Mouse (Mus musculus) embryonic facial prominence, embryonic 13.5 days (tissue): Measurements from ENCODE around the gene Jmjd1c. TPM values are rescaled to one million over a fixed set of nuclear protein-coding genes. Genes with fewer than 3 reads are reported as not detected.
A peak's percentile ranks its signal among the peaks of the same experiment; 100 is the strongest.

Experiments
- ATAC-seq: fragments of 200-750 bp; cut with Nextera tagmentation; 2 replicates; pipeline ENCODE4 v1.8.0; 2017; ENCODE audit warnings: low read depth; ENCODE audit not compliant: insufficient number of reproducible peaks, insufficient read depth, low FRiP score, low TSS enrichment
- H3K27ac ChIP-seq: fragments of 300-500 bp; sonication (generic); 2 replicates; pipeline ENCODE4 v1.5.1; 2015; ENCODE audit warnings: moderate library complexity, mild to moderate bottlenecking, inconsistent platforms
- H3K27me3 ChIP-seq: fragments of 300-500 bp; sonication (generic); 2 replicates; pipeline ENCODE4 v1.6.1; 2015; ENCODE audit warnings: mild to moderate bottlenecking, inconsistent platforms
- H3K36me3 ChIP-seq: fragments of 300-500 bp; sonication (generic); 2 replicates; pipeline ENCODE4 v1.6.1; 2015; ENCODE audit warnings: mild to moderate bottlenecking, inconsistent platforms
- H3K4me1 ChIP-seq: fragments of 300-500 bp; sonication (generic); 2 replicates; pipeline ENCODE4 v1.6.1; 2015; ENCODE audit warnings: inconsistent platforms
- H3K4me2 ChIP-seq: fragments of 300-500 bp; sonication (generic); 2 replicates; pipeline ENCODE4 v1.6.1; 2015; ENCODE audit warnings: moderate library complexity, mild to moderate bottlenecking, inconsistent platforms
- H3K4me3 ChIP-seq: fragments of 300-500 bp; sonication (generic); 2 replicates; pipeline ENCODE4 v1.5.1; 2015; ENCODE audit warnings: mild to moderate bottlenecking, inconsistent platforms
- H3K9ac ChIP-seq: fragments of 300-500 bp; sonication (generic); 2 replicates; pipeline ENCODE4 v1.6.1; 2015; ENCODE audit warnings: mild to moderate bottlenecking, inconsistent platforms
- H3K9me3 ChIP-seq: fragments of 300-500 bp; sonication (generic); 2 replicates; pipeline ENCODE4 v1.6.1; 2016; ENCODE audit warnings: inconsistent platforms
- WGBS: fragments of 180-500 bp; shearing (Covaris S2); methylation state at CpG from one replicate; pipeline ENCODE4 v1.1.7; 2015; ENCODE audit warnings: mixed read lengths; 5-methylcytosine and 5-hydroxymethylcytosine counted together
- polyA plus RNA-seq: library from polyadenylated mRNA; unstranded; fragments of >200 nt; fragmentation: Nextera tagmentation; extraction: Ambion mirVana; gene quantifications from 2 replicates; pipeline ENCODE4 v1.2.1, GENCODE M21; 2015

Gene Jmjd1c
- polyA plus RNA-seq, 1 experiment from 2014 or later: 50.7 TPM

GRCm38 (mm10) chr10:67096621-67097436, 904 bp downstream of the Jmjd1c start, which contains the start of gene Reep3:
Reep3 (minus strand) TSS chr10:67096945.
- Histone ChIP-seq H3K27ac (peak within 1 kb of the TSS; percentile 99), H3K36me3 (0 out of 2 replicates have a peak, but pooled peaks cover 4% of the 10 kb centered on the region), H3K4me2 (peak within 1 kb of the TSS; percentile 76), H3K4me3 (peak within 1 kb of the TSS; percentile 88), H3K9ac (peak within 1 kb of the TSS; percentile 99), H3K4me1 (peaks cover 37% of the 10 kb centered on the region), H3K27me3 (no peaks in the 10 kb centered on the region), H3K9me3 (no peaks in the 10 kb centered on the region)
- peak; percentile 57 for ATAC-seq
- WGBS: 1% methylated on average over 95 of the region's 97 CpGs

GRCm38 (mm10) chr10:67097437-67098150, 1.7 kb downstream of the Jmjd1c start:
- H3K9me3 ChIP-seq: no peaks in the 10 kb centered on the region
- WGBS: under 1% methylated on average over 15 of the region's 15 CpGs

GRCm38 (mm10) chr10:67098408-67099050, 2.6 kb downstream of the Jmjd1c start:
- 17% methylated on average over 7 of the region's 7 CpGs for WGBS
- no peaks in the 10 kb centered on the region for H3K27me3 ChIP-seq
- 0 out of 2 replicates have a peak, but pooled peaks cover 3% of the 10 kb centered on the region for H3K36me3 ChIP-seq
- H3K27ac ChIP-seq: no peak overlapping the region
- H3K4me1 ChIP-seq: peaks cover 54% of the 10 kb centered on the region
- H3K9me3 ChIP-seq: no peaks in the 10 kb centered on the region
- H3K4me3 ChIP-seq: peak overlapping the region; percentile 88
- peak overlapping the region; percentile 59 for H3K9ac ChIP-seq
- no peak for ATAC-seq
- peak overlapping the region; percentile 76 for H3K4me2 ChIP-seq

More at GRCm38 (mm10) chr10:67097437-67098150, 1.7 kb downstream of the Jmjd1c start:
- Histone ChIP-seq H3K4me3 (peak overlapping the region; percentile 88), H3K9ac (peak overlapping the region; percentile 99), H3K27me3 (no peaks in the 10 kb centered on the region), H3K4me1 (peaks cover 45% of the 10 kb centered on the region), H3K27ac (peak overlapping the region; percentile 99), H3K36me3 (0 out of 2 replicates have a peak, but pooled peaks cover 3% of the 10 kb centered on the region), H3K4me2 (peak overlapping the region; percentile 76)
- no peak for ATAC-seq

- Histone ChIP-seq H3K9ac (no peak overlapping the region), H3K4me1 (peaks cover 62% of the 10 kb centered on the region), H3K4me3 (no peak overlapping the region), H3K27me3 (no peaks in the 10 kb centered on the region), H3K36me3 (0 out of 2 replicates have a peak, but pooled peaks cover 3% of the 10 kb centered on the region), H3K4me2 (peak overlapping the region; percentile 76), H3K27ac (no peak overlapping the region), H3K9me3 (no peaks in the 10 kb centered on the region)
- WGBS: 39% methylated on average over 13 of the region's 13 CpGs
- ATAC-seq: no peak
Measured at GRCm38 (mm10) chr10:67099183-67099929, 3.4 kb downstream of the Jmjd1c start.

- Histone ChIP-seq H3K36me3 (0 out of 2 replicates have a peak, but pooled peaks cover 3% of the 10 kb centered on the region), H3K9me3 (no peaks in the 10 kb centered on the region), H3K27ac (no peak overlapping the region), H3K4me2 (no peak overlapping the region), H3K27me3 (no peaks in the 10 kb centered on the region), H3K4me3 (no peak overlapping the region), H3K9ac (no peak overlapping the region), H3K4me1 (peaks cover 70% of the 10 kb centered on the region)
- WGBS: 52% methylated on average over 7 of the region's 7 CpGs
- no peak for ATAC-seq
Measured at GRCm38 (mm10) chr10:67100011-67100661, 4.2 kb downstream of the Jmjd1c start.

GRCm38 (mm10) chr10:67100831-67101251, 4.9 kb downstream of the Jmjd1c start:
- H3K4me2 ChIP-seq: no peak overlapping the region
- no peak overlapping the region for H3K9ac ChIP-seq
- no peak overlapping the region for H3K4me3 ChIP-seq
- 0 out of 2 replicates have a peak, but pooled peaks cover 3% of the 10 kb centered on the region for H3K36me3 ChIP-seq
- WGBS: 69% methylated on average over 9 of the region's 9 CpGs
- no peak for ATAC-seq
- H3K27ac ChIP-seq: no peak overlapping the region
- H3K4me1 ChIP-seq: peaks cover 77% of the 10 kb centered on the region
- H3K9me3 ChIP-seq: no peaks in the 10 kb centered on the region
- no peaks in the 10 kb centered on the region for H3K27me3 ChIP-seq

GRCm38 (mm10) chr10:67104543-67104942, 8.6 kb downstream of the Jmjd1c start:
- Histone ChIP-seq H3K27me3 (no peaks in the 10 kb centered on the region), H3K9ac (no peak overlapping the region), H3K27ac (no peak overlapping the region), H3K36me3 (0 out of 2 replicates have a peak, but pooled peaks cover 3% of the 10 kb centered on the region), H3K9me3 (no peaks in the 10 kb centered on the region), H3K4me2 (no peak overlapping the region), H3K4me3 (no peak overlapping the region), H3K4me1 (peaks cover 86% of the 10 kb centered on the region)
- 16% methylated on average over 9 of the region's 9 CpGs for WGBS
- no peak for ATAC-seq

GRCm38 (mm10) chr10:67105331-67106217, 9.6 kb downstream of the Jmjd1c start:
- no peaks in the 10 kb centered on the region for H3K9me3 ChIP-seq
- H3K9ac ChIP-seq: no peak overlapping the region; the same call in 1 of the 2 replicates
- ATAC-seq: no peak
- H3K27ac ChIP-seq: no peak overlapping the region
- H3K4me1 ChIP-seq: peaks cover 85% of the 10 kb centered on the region
- H3K27me3 ChIP-seq: no peaks in the 10 kb centered on the region
- WGBS: 72% methylated on average over 19 of the region's 19 CpGs
- H3K4me3 ChIP-seq: no peak overlapping the region
- 0 out of 2 replicates have a peak, but pooled peaks cover 3% of the 10 kb centered on the region for H3K36me3 ChIP-seq
- no peak overlapping the region for H3K4me2 ChIP-seq

GRCm38 (mm10) chr10:67106400-67106799, 10.5 kb downstream of the Jmjd1c start:
- Histone ChIP-seq H3K27ac (no peak overlapping the region), H3K27me3 (no peaks in the 10 kb centered on the region), H3K9me3 (no peaks in the 10 kb centered on the region), H3K36me3 (0 out of 2 replicates have a peak, but pooled peaks cover 3% of the 10 kb centered on the region), H3K4me3 (no peak overlapping the region), H3K4me2 (peak overlapping the region; percentile 23; the same call in 1 of the 2 replicates), H3K4me1 (peaks cover 87% of the 10 kb centered on the region), H3K9ac (no peak overlapping the region)
- no peak for ATAC-seq
- 56% methylated on average over 6 of the region's 6 CpGs for WGBS
